Mouse (Mus musculus): ENCODE data around the gene Itpkb. TPM values are rescaled to one million over a fixed set of nuclear protein-coding genes. Genes with fewer than 3 reads are reported as not detected.

Gene Itpkb
- polyA plus RNA-seq, 1 experiment, result 6.3 TPM

- DNase-seq (ENCODE audit: low read depth), result no peak
- TF ChIP-seq POLR2A (IDR thresholded peaks at IDR 0.05; ENCODE audit: borderline replicate concordance, extremely low read depth, insufficient read depth, insufficient read length, poor library complexity, severe bottlenecking) (no peak), CTCF (IDR thresholded peaks at IDR 0.05; ENCODE audit: borderline replicate concordance, extremely low read depth, insufficient read depth, insufficient read length) (no peak)
These were observed 15.2 kb upstream of the Itpkb start for GRCm38 (mm10) chr1:180315127-180315526.

DNA sequence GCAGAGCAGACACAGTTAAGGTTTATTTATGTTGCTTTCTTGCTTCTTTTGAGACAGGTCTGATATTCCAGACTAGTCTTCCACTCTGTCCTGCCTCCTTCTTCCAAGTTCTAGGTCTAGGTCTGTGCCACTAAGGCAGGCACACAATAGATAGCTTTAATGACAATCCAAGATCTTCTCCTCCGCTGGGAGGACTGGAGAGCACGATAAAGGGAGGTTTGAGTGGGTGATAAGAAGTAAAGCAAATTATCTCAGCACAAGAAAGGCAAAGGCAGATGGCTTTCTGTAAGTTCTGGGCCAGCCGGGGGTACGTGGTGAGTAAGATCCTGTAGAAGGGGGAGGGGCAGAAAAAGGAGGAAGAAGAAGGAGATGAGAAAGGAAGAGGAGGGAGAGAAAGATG is 12.8 kb upstream of the Itpkb start:
- TF ChIP-seq CTCF (IDR thresholded peaks at IDR 0.05; ENCODE audit: borderline replicate concordance, extremely low read depth, insufficient read depth, insufficient read length), result no peak
- TF ChIP-seq POLR2A (IDR thresholded peaks at IDR 0.05; ENCODE audit: borderline replicate concordance, extremely low read depth, insufficient read depth, insufficient read length, poor library complexity, severe bottlenecking), result no peak

DNA sequence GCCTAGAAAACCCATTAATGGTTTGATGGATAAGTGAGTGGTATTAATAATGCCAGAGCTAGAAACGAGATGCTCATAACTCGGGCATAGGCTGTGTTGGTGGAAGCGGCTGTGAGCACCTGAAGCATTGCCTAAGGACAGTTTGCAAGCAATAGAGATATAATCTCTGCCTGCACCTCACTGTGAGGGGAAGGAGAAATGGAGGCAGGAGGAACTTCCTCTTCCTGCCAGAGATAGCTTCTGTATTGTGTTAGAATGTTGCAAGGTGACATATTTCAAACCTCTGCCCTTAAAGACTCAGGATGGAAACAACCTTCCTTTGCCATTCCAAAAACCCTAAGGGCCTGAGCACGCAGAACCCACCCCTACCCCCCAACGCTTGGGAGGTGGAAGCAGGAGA is 11.9 kb upstream of the Itpkb start:
- no peak for TF ChIP-seq CTCF (IDR thresholded peaks at IDR 0.05; ENCODE audit: borderline replicate concordance, extremely low read depth, insufficient read depth, insufficient read length)
- TF ChIP-seq POLR2A (IDR thresholded peaks at IDR 0.05; ENCODE audit: borderline replicate concordance, extremely low read depth, insufficient read depth, insufficient read length, poor library complexity, severe bottlenecking), result no peak
- DNase-seq (ENCODE audit: low read depth), result no peak

More for the DNA sequence above, 12.8 kb upstream of the Itpkb start:
- DNase-seq (ENCODE audit: low read depth), result no peak

DNA sequence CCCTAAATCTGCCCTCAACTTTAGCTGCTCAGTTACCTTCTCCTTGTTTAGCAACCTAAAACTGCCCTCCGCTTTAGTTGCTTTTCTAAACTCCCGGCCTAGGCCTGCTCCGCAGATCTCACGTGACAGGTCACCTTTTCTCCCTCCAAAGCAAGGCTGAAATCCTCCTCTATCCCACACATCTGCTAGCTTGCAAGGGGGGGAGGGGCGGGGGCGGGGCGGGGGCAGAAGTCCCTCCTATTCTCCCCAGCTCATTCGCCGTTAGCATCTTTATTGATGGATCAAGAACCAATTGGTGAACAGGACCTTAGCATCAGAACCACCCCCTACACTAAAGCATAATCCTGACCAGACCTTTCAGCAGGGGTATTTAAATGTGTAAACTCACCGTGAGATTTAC is 10.4 kb upstream of the Itpkb start:
- TF ChIP-seq POLR2A (IDR thresholded peaks at IDR 0.05; ENCODE audit: borderline replicate concordance, extremely low read depth, insufficient read depth, insufficient read length, poor library complexity, severe bottlenecking) (no peak), CTCF (IDR thresholded peaks at IDR 0.05; ENCODE audit: borderline replicate concordance, extremely low read depth, insufficient read depth, insufficient read length) (no peak)
- DNase-seq (ENCODE audit: low read depth), result peak; percentile 31

- DNase-seq (ENCODE audit: low read depth), result no peak
- no peak for TF ChIP-seq POLR2A (IDR thresholded peaks at IDR 0.05; ENCODE audit: borderline replicate concordance, extremely low read depth, insufficient read depth, insufficient read length, poor library complexity, severe bottlenecking)
- no peak for TF ChIP-seq CTCF (IDR thresholded peaks at IDR 0.05; ENCODE audit: borderline replicate concordance, extremely low read depth, insufficient read depth, insufficient read length)
These were observed 7.4 kb upstream of the Itpkb start for GRCm38 (mm10) chr1:180322896-180323295.

GRCm38 (mm10) chr1:180323491-180323890 is 6.8 kb upstream of the Itpkb start:
- TF ChIP-seq POLR2A (IDR thresholded peaks at IDR 0.05; ENCODE audit: borderline replicate concordance, extremely low read depth, insufficient read depth, insufficient read length, poor library complexity, severe bottlenecking) (no peak), CTCF (IDR thresholded peaks at IDR 0.05; ENCODE audit: borderline replicate concordance, extremely low read depth, insufficient read depth, insufficient read length) (no peak)
- no peak for DNase-seq (ENCODE audit: low read depth)

DNA sequence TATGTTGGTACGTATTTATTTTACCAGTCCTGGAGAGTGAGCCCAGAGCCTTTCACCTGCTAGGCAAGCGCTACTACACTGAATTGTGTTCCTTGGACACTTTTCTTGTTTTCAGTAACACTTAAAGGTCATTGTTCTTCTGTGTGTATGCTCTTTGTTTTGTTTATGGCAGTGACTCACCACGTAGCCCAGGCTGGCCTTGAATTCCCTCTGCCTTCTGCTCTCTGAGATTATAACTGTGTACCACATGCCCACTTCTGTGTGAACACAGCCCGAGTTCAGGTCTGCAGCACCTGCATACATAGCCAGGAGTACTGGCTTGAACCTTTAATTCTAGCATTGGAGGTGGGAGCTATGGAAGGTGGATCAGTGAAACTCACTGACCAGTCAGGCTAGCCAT is 6.0 kb upstream of the Itpkb start:
- DNase-seq (ENCODE audit: low read depth), result no peak
- no peak for TF ChIP-seq CTCF (IDR thresholded peaks at IDR 0.05; ENCODE audit: borderline replicate concordance, extremely low read depth, insufficient read depth, insufficient read length)
- TF ChIP-seq POLR2A (IDR thresholded peaks at IDR 0.05; ENCODE audit: borderline replicate concordance, extremely low read depth, insufficient read depth, insufficient read length, poor library complexity, severe bottlenecking), result no peak

GRCm38 (mm10) chr1:180328794-180329665 is 1.3 kb upstream of the Itpkb start:
- peak; percentile 9; the same call in 1 of the 2 replicates for TF ChIP-seq CTCF (IDR thresholded peaks at IDR 0.05; ENCODE audit: borderline replicate concordance, extremely low read depth, insufficient read depth, insufficient read length)
- no peak for TF ChIP-seq POLR2A (IDR thresholded peaks at IDR 0.05; ENCODE audit: borderline replicate concordance, extremely low read depth, insufficient read depth, insufficient read length, poor library complexity, severe bottlenecking)
- peak; percentile 40 for DNase-seq (ENCODE audit: low read depth)

- TF ChIP-seq POLR2A (IDR thresholded peaks at IDR 0.05; ENCODE audit: borderline replicate concordance, extremely low read depth, insufficient read depth, insufficient read length, poor library complexity, severe bottlenecking), result no peak
- TF ChIP-seq CTCF (IDR thresholded peaks at IDR 0.05; ENCODE audit: borderline replicate concordance, extremely low read depth, insufficient read depth, insufficient read length), result no peak
- no peak for DNase-seq (ENCODE audit: low read depth)
These were observed 579 bp upstream of the Itpkb start for GRCm38 (mm10) chr1:180329706-180330105.

DNA sequence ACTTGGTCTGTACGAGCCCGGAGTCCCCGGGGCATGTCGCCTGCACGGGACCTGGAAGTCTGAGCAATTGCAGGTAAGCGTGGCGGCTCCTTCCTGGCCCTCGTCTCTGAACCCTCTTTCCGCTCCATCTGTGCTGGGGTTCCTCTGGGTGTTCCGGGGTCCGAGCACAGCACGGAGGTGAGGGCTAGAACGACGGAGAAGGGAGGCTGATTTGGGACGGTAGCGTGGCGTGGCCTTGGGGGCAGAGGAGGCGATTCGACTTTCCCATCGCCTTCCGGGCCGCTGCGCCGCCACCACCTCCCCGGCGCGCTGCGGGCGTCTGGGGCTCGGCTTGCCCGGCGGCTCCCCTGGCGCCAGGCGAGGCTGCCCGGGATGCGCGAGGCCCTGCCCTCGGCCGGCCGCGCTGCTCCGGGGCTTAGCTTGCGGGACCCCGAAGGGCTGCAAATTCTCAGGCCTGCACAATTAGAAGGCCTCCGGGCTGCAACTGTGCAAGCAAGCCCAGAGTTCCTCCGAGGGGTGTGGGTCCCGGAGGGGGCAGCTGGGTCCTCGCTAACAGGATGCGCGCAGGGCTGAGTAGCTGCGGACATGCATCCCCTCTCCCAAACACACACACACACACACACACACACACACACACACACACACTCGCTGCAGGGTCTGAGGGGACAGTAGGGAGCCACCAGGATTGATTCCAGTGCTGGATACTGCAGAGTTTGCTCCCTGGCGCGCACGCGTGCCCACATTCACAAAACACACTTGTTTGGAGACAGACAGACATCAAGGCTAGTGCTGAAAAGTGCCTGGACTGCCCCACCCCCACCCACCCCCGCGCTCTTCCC is 641 bp downstream of the Itpkb start:
- TF ChIP-seq CTCF (IDR thresholded peaks at IDR 0.05; ENCODE audit: borderline replicate concordance, extremely low read depth, insufficient read depth, insufficient read length), result no peak
- no peak for TF ChIP-seq POLR2A (IDR thresholded peaks at IDR 0.05; ENCODE audit: borderline replicate concordance, extremely low read depth, insufficient read depth, insufficient read length, poor library complexity, severe bottlenecking)
- peak; percentile 66 for DNase-seq (ENCODE audit: low read depth)

DNA sequence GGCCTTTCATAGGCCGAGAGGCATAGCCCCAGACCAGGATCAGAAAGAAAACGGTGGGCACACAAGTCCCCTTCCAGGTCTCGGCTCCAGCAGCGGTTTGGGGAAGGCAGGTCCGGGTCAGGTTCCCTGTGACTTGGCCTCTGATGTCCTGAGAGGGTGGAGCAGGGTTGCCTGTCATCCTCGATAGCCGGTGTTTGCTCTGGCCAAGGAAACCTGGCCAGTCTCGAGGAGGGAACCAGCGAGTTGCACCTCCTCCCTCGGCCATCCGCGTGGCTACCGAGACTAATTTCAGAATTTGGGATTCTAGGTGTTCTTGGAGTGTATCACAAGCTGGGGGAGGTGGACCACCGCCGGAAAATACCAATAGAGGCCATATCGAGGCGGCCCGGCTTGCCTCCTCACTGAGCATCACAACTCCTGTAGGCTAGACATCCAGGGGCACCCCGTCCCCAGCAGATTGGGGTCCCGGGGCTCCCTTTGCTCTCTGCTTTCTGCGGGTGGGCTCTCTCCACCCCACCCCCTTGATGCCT is 1.3 kb downstream of the Itpkb start:
- no peak for DNase-seq (ENCODE audit: low read depth)
- TF ChIP-seq POLR2A (IDR thresholded peaks at IDR 0.05; ENCODE audit: borderline replicate concordance, extremely low read depth, insufficient read depth, insufficient read length, poor library complexity, severe bottlenecking), result no peak
- TF ChIP-seq CTCF (IDR thresholded peaks at IDR 0.05; ENCODE audit: borderline replicate concordance, extremely low read depth, insufficient read depth, insufficient read length), result no peak
